Mouse (Mus musculus): ENCODE results near the gene Gm2042. TPM values are rescaled to one million over a fixed set of nuclear protein-coding genes. Genes with fewer than 3 reads are reported as not detected.
"Not testable (repeated sequence)": the region's sequence is repeated elsewhere in the genome, so short reads cannot be mapped to it uniquely, and the experiment has no call there.

The Gm2042 gene
- not detected in 2 replicates for polyA plus RNA-seq (2015; fragmentation: Nextera tagmentation; extraction: Ambion mirVana)

DNA sequence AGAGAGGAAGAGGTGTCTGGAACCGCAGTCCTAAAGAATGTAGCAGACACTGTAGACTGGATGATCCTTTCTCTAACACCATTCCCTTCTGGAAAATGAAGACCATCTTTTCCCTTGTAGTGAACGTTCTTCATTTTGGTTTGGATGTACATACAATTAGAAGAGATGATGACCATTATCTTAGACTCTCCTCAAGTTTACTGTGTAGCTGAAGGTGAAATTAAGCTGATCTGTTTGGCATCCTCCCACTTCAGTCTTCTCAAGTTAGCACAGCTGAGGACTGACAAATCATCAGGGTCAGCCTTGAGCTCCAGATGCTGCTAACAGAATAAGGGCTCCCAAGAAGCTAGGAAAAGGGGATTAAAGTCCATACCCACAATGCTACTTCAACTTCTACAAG lies at the start of gene Gm2042:
Gm2042 (plus strand) TSS at position 301 of the 400 bp plus-strand sequence.
- H3K4me2 ChIP-seq = not testable (repeated sequence)

DNA sequence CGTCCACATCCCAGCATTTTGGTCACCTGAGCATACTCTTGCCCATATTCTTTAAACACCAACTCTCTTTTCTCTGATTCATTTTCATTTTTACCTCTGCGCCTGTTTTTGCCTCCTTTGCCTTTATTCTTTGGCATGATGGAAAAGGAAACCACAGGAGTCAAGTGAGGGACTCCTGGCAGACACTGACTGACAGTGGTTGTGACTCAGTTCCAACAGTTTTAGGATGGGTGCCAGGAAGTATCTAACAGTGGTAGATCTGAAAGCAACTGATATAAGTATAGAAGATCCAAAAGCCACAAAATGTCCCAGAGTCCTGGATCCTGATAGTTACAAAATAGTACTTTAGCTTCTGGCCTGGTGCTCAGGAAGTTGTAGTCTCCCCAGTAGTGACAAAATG lies 34.2 kb upstream of the Gm2042 start, which contains the start of gene Gm2035:
Gm2035 (minus strand) TSS at position 137 of the 400 bp plus-strand sequence.
- not testable (repeated sequence) for ATAC-seq (replicated peaks; ENCODE audit: insufficient number of reproducible peaks, insufficient read depth, low FRiP score, low read depth); H3K36me3 ChIP-seq; H3K27me3 ChIP-seq; H3K27ac ChIP-seq; H3K9me3 ChIP-seq (replicated peaks); H3K4me2 ChIP-seq; H3K4me3 ChIP-seq; H3K9ac ChIP-seq; H3K4me1 ChIP-seq (replicated peaks)
- 66% methylated on average over 2 of the region's 2 CpGs for WGBS

More for the DNA sequence above, at the start of gene Gm2042:
- not testable (repeated sequence) for H3K9me3 ChIP-seq (replicated peaks); H3K27ac ChIP-seq; H3K27me3 ChIP-seq; H3K9ac ChIP-seq; ATAC-seq (replicated peaks; ENCODE audit: insufficient number of reproducible peaks, insufficient read depth, low FRiP score, low read depth); H3K36me3 ChIP-seq; H3K4me1 ChIP-seq (replicated peaks); H3K4me3 ChIP-seq
- WGBS = 76% methylated on average over 2 of the region's 2 CpGs

DNA sequence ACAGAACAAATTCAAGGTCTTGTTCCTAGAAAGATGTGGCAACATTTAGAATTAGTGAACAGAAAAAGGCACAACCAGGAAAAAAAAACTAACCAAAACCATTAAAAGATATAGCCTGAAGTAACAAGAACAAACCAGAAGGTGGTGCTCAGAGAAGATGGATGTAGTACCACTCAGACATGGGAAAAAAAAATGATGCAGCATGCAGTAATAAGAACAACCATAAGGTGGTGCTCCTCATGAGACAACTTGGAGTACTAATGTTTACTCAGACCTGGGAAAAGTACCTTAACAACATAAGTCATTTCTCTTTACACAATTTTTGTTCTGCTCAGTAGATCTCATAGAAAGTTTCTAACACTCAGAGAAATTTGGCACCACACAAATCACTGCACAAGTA lies 30.1 kb downstream of the Gm2042 start:
- ATAC-seq (replicated peaks; ENCODE audit: insufficient number of reproducible peaks, insufficient read depth, low FRiP score, low read depth); H3K4me3 ChIP-seq; H3K4me2 ChIP-seq; H3K4me1 ChIP-seq (replicated peaks); H3K9me3 ChIP-seq (replicated peaks); H3K9ac ChIP-seq; H3K27me3 ChIP-seq; H3K36me3 ChIP-seq; H3K27ac ChIP-seq: not testable (repeated sequence)

DNA sequence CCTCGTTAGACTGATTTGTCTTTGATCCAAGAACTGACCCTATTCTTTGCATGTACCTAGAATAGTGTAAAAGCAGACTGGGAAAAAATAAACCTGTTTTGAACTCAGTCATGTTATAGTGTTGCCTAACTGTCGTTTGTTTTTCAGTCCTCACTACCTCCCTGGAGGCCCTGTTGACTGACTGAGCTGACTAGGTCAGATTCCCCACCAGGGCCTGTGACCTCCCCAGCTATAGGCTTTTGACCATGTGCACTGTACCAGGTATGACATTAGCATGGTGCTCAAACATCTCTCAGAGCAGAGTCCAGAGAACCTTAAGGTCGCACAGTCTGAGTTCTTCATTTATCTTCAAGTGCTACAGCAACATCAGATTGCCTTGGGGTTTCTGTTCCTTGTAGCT lies 50.2 kb downstream of the Gm2042 start:
- not testable (repeated sequence) for H3K4me2 ChIP-seq; H3K27ac ChIP-seq; H3K9ac ChIP-seq; H3K4me3 ChIP-seq; H3K4me1 ChIP-seq (replicated peaks); H3K36me3 ChIP-seq; H3K27me3 ChIP-seq; ATAC-seq (replicated peaks; ENCODE audit: insufficient number of reproducible peaks, insufficient read depth, low FRiP score, low read depth); H3K9me3 ChIP-seq (replicated peaks)
- WGBS = 61% methylated on average over 3 of the region's 3 CpGs

Other genes starting within 250 kb of the Gm2042 start
- gene Gm21319, start 178.3 kb upstream of the Gm2042 start, polyA plus RNA-seq (2015; fragmentation: Nextera tagmentation; extraction: Ambion mirVana) = not detected in 2 replicates
- gene Gm21936, start 158.6 kb upstream of the Gm2042 start, polyA plus RNA-seq (2015; fragmentation: Nextera tagmentation; extraction: Ambion mirVana) = not detected in 2 replicates
- not detected in 2 replicates for gene BB287469, start 137.5 kb upstream of the Gm2042 start, polyA plus RNA-seq (2015; fragmentation: Nextera tagmentation; extraction: Ambion mirVana)
- gene Gm2001, start 111.7 kb upstream of the Gm2042 start, polyA plus RNA-seq (2015; fragmentation: Nextera tagmentation; extraction: Ambion mirVana) = not detected in 2 replicates
- gene Gm2016, start 80.0 kb upstream of the Gm2042 start, polyA plus RNA-seq (2015; fragmentation: Nextera tagmentation; extraction: Ambion mirVana) = not detected in 2 replicates
- not detected in 2 replicates for gene Gm2022, start 58.7 kb upstream of the Gm2042 start, polyA plus RNA-seq (2015; fragmentation: Nextera tagmentation; extraction: Ambion mirVana)
- not detected in 2 replicates for gene Gm2035, start 34.2 kb upstream of the Gm2042 start, polyA plus RNA-seq (2015; fragmentation: Nextera tagmentation; extraction: Ambion mirVana)
- not detected in 2 replicates for gene Gm2075, start 57.8 kb downstream of the Gm2042 start, polyA plus RNA-seq (2015; fragmentation: Nextera tagmentation; extraction: Ambion mirVana)
- not detected in 2 replicates for gene Gm6803, start 64.7 kb downstream of the Gm2042 start, polyA plus RNA-seq (2015; fragmentation: Nextera tagmentation; extraction: Ambion mirVana)
- gene Gm2056, start 72.9 kb downstream of the Gm2042 start, polyA plus RNA-seq (2015; fragmentation: Nextera tagmentation; extraction: Ambion mirVana) = not detected in 2 replicates
- gene Gm16368, start 129.6 kb downstream of the Gm2042 start, polyA plus RNA-seq (2015; fragmentation: Nextera tagmentation; extraction: Ambion mirVana) = not detected in 2 replicates
- gene Gm10436, start 228.0 kb downstream of the Gm2042 start, polyA plus RNA-seq (2015; fragmentation: Nextera tagmentation; extraction: Ambion mirVana) = not detected in 2 replicates